Mouse (Mus musculus): ENCODE results near the gene Napa. TPM values are rescaled to one million over a fixed set of nuclear protein-coding genes. Genes with fewer than 3 reads are reported as not detected.

Napa gene
- polyA plus RNA-seq, 1 experiment, result 138 TPM

GRCm38 (mm10) chr7:16134951-16135392 lies 36.7 kb downstream of the Napa start:
- Histone ChIP-seq H3K79me2 (ENCODE audit: control insufficient read depth, insufficient read depth) (no peaks in the 10 kb centered on the region), H3K4me3 (ENCODE audit: insufficient read depth, poor library complexity, severe bottlenecking) (no peak overlapping the region), H3ac (ENCODE audit: control insufficient read depth, insufficient read length, low read depth) (no peak overlapping the region), H3K27me3 (ENCODE audit: control insufficient read depth, insufficient read depth, insufficient read length) (peaks cover 54% of the 10 kb centered on the region), H3K79me3 (ENCODE audit: low read depth) (no peaks in the 10 kb centered on the region), H3K36me3 (ENCODE audit: control insufficient read depth, insufficient read depth) (no peaks in the 10 kb centered on the region)
- TF ChIP-seq MYOD1 (IDR thresholded peaks at IDR 0.05; ENCODE audit: control insufficient read depth, insufficient read length, low read depth) (no peak), MAX (IDR thresholded peaks at IDR 0.05) (no peak), FOSL1 (IDR thresholded peaks at IDR 0.05; ENCODE audit: insufficient read depth, low read length, poor library complexity, severe bottlenecking) (no peak), USF1 (IDR thresholded peaks at IDR 0.05; ENCODE audit: low read depth) (no peak), MYOG (IDR thresholded peaks at IDR 0.05; ENCODE audit: control insufficient read depth, extremely low read depth, insufficient read length) (no peak), CTCF (IDR thresholded peaks at IDR 0.05; ENCODE audit: control insufficient read depth, insufficient read depth, insufficient read length) (no peak), CEBPB (IDR thresholded peaks at IDR 0.05; ENCODE audit: low read depth) (no peak)

DNA sequence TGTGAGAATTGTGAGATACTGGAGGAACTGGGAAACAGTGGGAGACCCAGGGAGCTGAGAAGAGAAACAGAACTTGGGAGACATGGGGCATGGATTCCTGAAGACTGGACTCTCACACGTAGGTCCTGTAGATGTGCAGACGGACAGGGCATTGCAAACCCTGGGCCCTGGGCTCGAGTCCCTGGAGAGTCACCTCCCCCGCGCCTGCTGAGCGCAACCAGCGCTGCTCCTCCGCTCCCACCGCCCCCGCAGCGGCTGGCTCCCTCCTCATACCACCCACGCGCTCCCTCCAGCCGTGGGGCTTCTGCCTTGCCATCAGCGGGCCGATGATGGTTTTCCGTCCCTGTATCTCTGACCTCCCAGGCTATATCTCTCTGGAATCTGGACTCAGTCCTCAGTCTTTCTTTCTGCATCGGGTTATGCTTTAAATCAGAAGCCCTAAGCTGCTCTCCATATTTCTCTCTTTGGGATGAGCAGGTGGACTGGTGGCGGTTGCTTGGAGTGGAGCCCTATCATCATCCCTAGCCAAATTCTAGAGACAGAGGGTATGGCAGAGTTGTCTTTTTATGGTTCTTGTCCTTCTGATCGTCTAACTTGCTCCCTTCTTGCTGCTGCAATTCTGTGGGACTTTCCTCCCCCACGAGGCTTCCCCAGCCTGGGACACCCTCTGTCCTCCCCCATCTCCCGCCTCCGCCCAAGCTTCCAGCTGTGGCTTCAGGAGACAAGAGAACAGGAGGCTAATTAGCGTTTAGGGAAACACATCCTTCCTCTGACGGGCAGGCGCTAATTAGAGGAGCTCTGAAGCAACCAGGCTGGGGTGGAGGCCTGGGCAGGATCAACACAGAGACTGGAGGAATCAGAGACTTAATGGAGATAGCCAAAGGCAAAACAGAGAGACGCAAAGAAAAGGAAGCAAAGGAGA lies 48.5 kb downstream of the Napa start:
- H3K79me2 ChIP-seq (ENCODE audit: control insufficient read depth, insufficient read depth), result no peaks in the 10 kb centered on the region
- H3K36me3 ChIP-seq (ENCODE audit: control insufficient read depth, insufficient read depth), result no peaks in the 10 kb centered on the region
- TF ChIP-seq USF1 (IDR thresholded peaks at IDR 0.05; ENCODE audit: low read depth) (no peak), MYOG (IDR thresholded peaks at IDR 0.05; ENCODE audit: control insufficient read depth, extremely low read depth, insufficient read length) (no peak), CTCF (IDR thresholded peaks at IDR 0.05; ENCODE audit: control insufficient read depth, insufficient read depth, insufficient read length) (no peak), MYOD1 (IDR thresholded peaks at IDR 0.05; ENCODE audit: control insufficient read depth, insufficient read length, low read depth) (no peak), MAX (IDR thresholded peaks at IDR 0.05) (no peak), FOSL1 (IDR thresholded peaks at IDR 0.05; ENCODE audit: insufficient read depth, low read length, poor library complexity, severe bottlenecking) (no peak), CEBPB (IDR thresholded peaks at IDR 0.05; ENCODE audit: low read depth) (no peak)
- H3ac ChIP-seq (ENCODE audit: control insufficient read depth, insufficient read length, low read depth), result no peak overlapping the region
- H3K27me3 ChIP-seq (ENCODE audit: control insufficient read depth, insufficient read depth, insufficient read length), result peaks cover 27% of the 10 kb centered on the region
- no peaks in the 10 kb centered on the region for H3K79me3 ChIP-seq (ENCODE audit: low read depth)
- no peak overlapping the region for H3K4me3 ChIP-seq (ENCODE audit: insufficient read depth, poor library complexity, severe bottlenecking)

- no peaks in the 10 kb centered on the region for H3K36me3 ChIP-seq (ENCODE audit: control insufficient read depth, insufficient read depth)
- TF ChIP-seq MYOD1 (IDR thresholded peaks at IDR 0.05; ENCODE audit: control insufficient read depth, insufficient read length, low read depth) (no peak), CEBPB (IDR thresholded peaks at IDR 0.05; ENCODE audit: low read depth) (no peak), FOSL1 (IDR thresholded peaks at IDR 0.05; ENCODE audit: insufficient read depth, low read length, poor library complexity, severe bottlenecking) (no peak), MYOG (IDR thresholded peaks at IDR 0.05; ENCODE audit: control insufficient read depth, extremely low read depth, insufficient read length) (no peak), MAX (IDR thresholded peaks at IDR 0.05) (no peak), USF1 (IDR thresholded peaks at IDR 0.05; ENCODE audit: low read depth) (no peak), CTCF (IDR thresholded peaks at IDR 0.05; ENCODE audit: control insufficient read depth, insufficient read depth, insufficient read length) (no peak)
- H3K79me2 ChIP-seq (ENCODE audit: control insufficient read depth, insufficient read depth), result no peaks in the 10 kb centered on the region
- H3K79me3 ChIP-seq (ENCODE audit: low read depth), result no peaks in the 10 kb centered on the region
- peaks cover 30% of the 10 kb centered on the region for H3K27me3 ChIP-seq (ENCODE audit: control insufficient read depth, insufficient read depth, insufficient read length)
- H3K4me3 ChIP-seq (ENCODE audit: insufficient read depth, poor library complexity, severe bottlenecking), result no peak overlapping the region
- H3ac ChIP-seq (ENCODE audit: control insufficient read depth, insufficient read length, low read depth), result no peak overlapping the region
Measured at GRCm38 (mm10) chr7:16147643-16148042, 49.4 kb downstream of the Napa start.

DNA sequence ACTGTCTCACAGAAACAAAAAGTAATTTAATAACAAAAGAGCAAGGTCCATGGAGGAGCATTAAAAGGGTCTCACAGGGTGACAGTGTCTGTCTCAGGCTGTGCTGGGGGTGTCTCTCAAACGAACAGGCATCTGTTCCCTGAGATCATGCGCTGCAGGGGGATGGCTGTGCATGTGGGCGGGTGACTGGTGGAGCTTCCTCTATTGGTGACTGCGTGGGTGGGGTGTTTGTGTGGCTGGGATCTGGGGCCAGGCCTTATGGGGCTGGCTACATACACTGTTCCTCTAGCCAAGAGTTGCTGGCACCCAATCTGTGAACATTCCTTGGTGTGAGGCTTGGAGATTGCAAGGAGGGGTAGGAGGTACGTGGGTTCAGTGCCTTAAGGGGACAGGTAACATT lies 51.0 kb downstream of the Napa start:
- TF ChIP-seq FOSL1 (IDR thresholded peaks at IDR 0.05; ENCODE audit: insufficient read depth, low read length, poor library complexity, severe bottlenecking) (no peak), MAX (IDR thresholded peaks at IDR 0.05) (no peak), USF1 (IDR thresholded peaks at IDR 0.05; ENCODE audit: low read depth) (no peak), MYOD1 (IDR thresholded peaks at IDR 0.05; ENCODE audit: control insufficient read depth, insufficient read length, low read depth) (no peak), MYOG (IDR thresholded peaks at IDR 0.05; ENCODE audit: control insufficient read depth, extremely low read depth, insufficient read length) (no peak), CEBPB (IDR thresholded peaks at IDR 0.05; ENCODE audit: low read depth) (no peak), CTCF (IDR thresholded peaks at IDR 0.05; ENCODE audit: control insufficient read depth, insufficient read depth, insufficient read length) (no peak)
- H3K27me3 ChIP-seq (ENCODE audit: control insufficient read depth, insufficient read depth, insufficient read length), result peaks cover 30% of the 10 kb centered on the region
- no peak overlapping the region for H3ac ChIP-seq (ENCODE audit: control insufficient read depth, insufficient read length, low read depth)
- no peaks in the 10 kb centered on the region for H3K36me3 ChIP-seq (ENCODE audit: control insufficient read depth, insufficient read depth)
- no peak overlapping the region for H3K4me3 ChIP-seq (ENCODE audit: insufficient read depth, poor library complexity, severe bottlenecking)
- no peaks in the 10 kb centered on the region for H3K79me3 ChIP-seq (ENCODE audit: low read depth)
- no peaks in the 10 kb centered on the region for H3K79me2 ChIP-seq (ENCODE audit: control insufficient read depth, insufficient read depth)

- H3K4me3 ChIP-seq (ENCODE audit: insufficient read depth, poor library complexity, severe bottlenecking), result no peak overlapping the region
- no peak overlapping the region for H3ac ChIP-seq (ENCODE audit: control insufficient read depth, insufficient read length, low read depth)
- TF ChIP-seq MYOG (IDR thresholded peaks at IDR 0.05; ENCODE audit: control insufficient read depth, extremely low read depth, insufficient read length) (no peak), MYOD1 (IDR thresholded peaks at IDR 0.05; ENCODE audit: control insufficient read depth, insufficient read length, low read depth) (no peak), FOSL1 (IDR thresholded peaks at IDR 0.05; ENCODE audit: insufficient read depth, low read length, poor library complexity, severe bottlenecking) (no peak), USF1 (IDR thresholded peaks at IDR 0.05; ENCODE audit: low read depth) (no peak), CTCF (IDR thresholded peaks at IDR 0.05; ENCODE audit: control insufficient read depth, insufficient read depth, insufficient read length) (no peak), MAX (IDR thresholded peaks at IDR 0.05) (no peak), CEBPB (IDR thresholded peaks at IDR 0.05; ENCODE audit: low read depth) (no peak)
- H3K36me3 ChIP-seq (ENCODE audit: control insufficient read depth, insufficient read depth), result no peaks in the 10 kb centered on the region
- H3K79me3 ChIP-seq (ENCODE audit: low read depth), result no peaks in the 10 kb centered on the region
- H3K79me2 ChIP-seq (ENCODE audit: control insufficient read depth, insufficient read depth), result no peaks in the 10 kb centered on the region
- H3K27me3 ChIP-seq (ENCODE audit: control insufficient read depth, insufficient read depth, insufficient read length), result peaks cover 23% of the 10 kb centered on the region
Measured at GRCm38 (mm10) chr7:16150191-16151145, 52.2 kb downstream of the Napa start.

Measured in C2C12 (cell line).